Mouse (Mus musculus) neural tube, embryonic 11.5 days (tissue): ENCODE measurements around the gene C130032M10Rik. TPM values are rescaled to one million over a fixed set of nuclear protein-coding genes. Genes with fewer than 3 reads are reported as not detected.

ENCODE experiments used
- ATAC-seq: fragments of 200-750 bp; cut with Nextera tagmentation; 2 replicates; pipeline ENCODE4 v1.8.0; 2017; ENCODE audit warnings: moderate number of reproducible peaks, mild to moderate bottlenecking, moderate TSS enrichment, moderate library complexity; ENCODE audit not compliant: insufficient read depth, low FRiP score, low TSS enrichment
- DNase-seq: peaks from one replicate; pipeline ENCODE4 v3.0.0-alpha.2; 2015; ENCODE audit warnings: low spot score
- H3K27ac ChIP-seq: fragments of 300-500 bp; sonication (generic); 2 replicates; pipeline ENCODE4 v1.5.1; 2014; ENCODE audit warnings: low read depth, mild to moderate bottlenecking, low read length
- H3K27me3 ChIP-seq: fragments of 300-500 bp; sonication (generic); 2 replicates; pipeline ENCODE4 v1.6.1; 2014; ENCODE audit warnings: mild to moderate bottlenecking, low read length, mixed read lengths; ENCODE audit not compliant: control insufficient read depth, insufficient read depth
- H3K36me3 ChIP-seq: fragments of 300-500 bp; sonication (generic); 2 replicates; pipeline ENCODE4 v1.6.1; 2014; ENCODE audit warnings: mild to moderate bottlenecking, low read length, moderate library complexity, mixed read lengths; ENCODE audit not compliant: control insufficient read depth, insufficient read depth
- H3K4me1 ChIP-seq: fragments of 300-500 bp; sonication (generic); 2 replicates; pipeline ENCODE4 v1.6.1; 2014; ENCODE audit warnings: low read length, mixed read lengths; ENCODE audit not compliant: control insufficient read depth, insufficient read depth
- H3K4me2 ChIP-seq: fragments of 300-500 bp; sonication (generic); 2 replicates; pipeline ENCODE4 v1.6.1; 2014; ENCODE audit warnings: low read depth, mild to moderate bottlenecking, moderate library complexity
- H3K4me3 ChIP-seq: fragments of 300-500 bp; sonication (generic); 2 replicates; pipeline ENCODE4 v1.5.1; 2014; ENCODE audit warnings: low read depth, low read length
- H3K9ac ChIP-seq: fragments of 300-500 bp; sonication (generic); 2 replicates; pipeline ENCODE4 v1.6.1; 2014; ENCODE audit warnings: mild to moderate bottlenecking, low read length
- H3K9me3 ChIP-seq: fragments of 300-500 bp; sonication (generic); 2 replicates; pipeline ENCODE4 v1.6.1; 2016; ENCODE audit warnings: low read length; ENCODE audit not compliant: control insufficient read depth
- WGBS: fragments of 180-500 bp; shearing (Covaris S2); extraction: QIAGEN DNeasy Blood & Tissue Kit; methylation state at CpG from one replicate; pipeline ENCODE4 v1.1.7; 2014; 5-methylcytosine and 5-hydroxymethylcytosine counted together
- polyA plus RNA-seq: library from polyadenylated mRNA; unstranded; fragments of >200 nt; fragmentation: Nextera tagmentation; extraction: Ambion mirVana; gene quantifications from 2 replicates; pipeline ENCODE4 v1.2.1, GENCODE M21; 2014

Gene C130032M10Rik
- polyA plus RNA-seq, 1 experiment from 2014 or later, result not detected

DNA sequence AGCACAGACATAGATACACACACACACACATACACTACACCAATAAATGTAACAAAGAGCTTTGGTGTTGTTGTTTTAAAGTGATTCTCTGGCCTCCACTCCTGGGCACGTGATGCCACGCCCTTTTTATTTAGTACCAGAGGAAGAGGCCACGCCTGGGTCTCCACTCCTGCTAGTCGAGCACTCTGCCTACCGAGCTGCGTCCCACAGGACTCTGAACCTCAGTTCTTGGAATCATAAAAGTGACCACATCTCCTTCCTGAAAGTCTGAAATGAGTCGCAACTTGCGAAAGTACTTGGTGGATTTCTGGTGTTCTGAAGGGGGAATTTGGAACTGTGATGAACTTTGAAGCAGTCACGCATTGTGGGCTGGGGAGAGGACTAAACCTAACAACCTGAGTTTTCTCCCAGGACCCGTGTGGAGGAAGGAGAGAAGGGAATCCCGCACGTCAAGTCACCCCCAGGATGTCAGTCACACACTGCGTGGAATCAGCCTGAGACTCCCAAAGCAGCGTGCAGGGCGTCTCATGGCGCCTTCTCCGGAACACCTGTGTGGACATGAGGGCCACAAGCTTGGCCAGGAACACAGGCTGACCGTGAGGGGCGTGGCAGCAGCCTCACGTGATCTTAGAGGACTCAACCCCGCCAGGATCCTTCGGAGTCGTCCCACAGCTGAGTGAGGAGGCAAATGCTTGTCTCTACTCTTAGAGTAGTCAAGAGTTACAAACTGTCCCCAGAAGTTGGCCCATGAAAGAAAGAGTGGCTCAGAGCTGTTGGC is 27.8 kb upstream of the C130032M10Rik start:
- WGBS, result 86% methylated on average over 23 of the region's 23 CpGs
- H3K27ac ChIP-seq, result no peak overlapping the region

DNA sequence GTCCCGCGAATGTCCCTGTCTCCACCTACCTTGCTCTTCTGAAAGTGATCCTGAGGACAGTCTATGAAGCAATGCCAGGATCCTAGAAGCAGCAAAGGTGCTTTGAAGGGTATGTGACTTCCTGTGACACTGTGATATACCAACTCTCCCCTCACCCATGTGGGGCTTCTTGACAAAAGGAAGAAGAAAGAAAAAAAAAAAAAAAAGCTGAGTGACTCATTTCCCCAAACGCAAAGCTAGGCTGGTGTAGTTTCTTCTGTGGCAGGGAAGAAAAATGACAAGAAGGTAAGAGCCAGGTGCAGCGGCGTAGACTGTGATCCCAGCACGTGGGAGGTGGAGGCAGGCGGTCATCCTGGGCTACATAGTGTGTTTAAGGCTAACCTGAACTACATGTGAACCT is 19.0 kb upstream of the C130032M10Rik start:
- H3K4me3 ChIP-seq, result no peak overlapping the region
- H3K27ac ChIP-seq, result no peak overlapping the region
- H3K27me3 ChIP-seq, result no peaks in the 10 kb centered on the region
- H3K4me1 ChIP-seq, result no peaks in the 10 kb centered on the region
- WGBS, result 90% methylated on average over 7 of the region's 7 CpGs
- H3K9ac ChIP-seq, result no peak overlapping the region
- DNase-seq (no peak), ATAC-seq (no peak)
- no peaks in the 10 kb centered on the region for H3K36me3 ChIP-seq
- H3K9me3 ChIP-seq, result no peaks in the 10 kb centered on the region
- H3K4me2 ChIP-seq, result no peak overlapping the region

More for the DNA sequence above, 27.8 kb upstream of the C130032M10Rik start:
- DNase-seq (no peak), ATAC-seq (no peak)
- H3K4me2 ChIP-seq, result no peak overlapping the region
- H3K4me3 ChIP-seq, result no peak overlapping the region
- no peak overlapping the region for H3K9ac ChIP-seq
- no peaks in the 10 kb centered on the region for H3K4me1 ChIP-seq
- no peaks in the 10 kb centered on the region for H3K9me3 ChIP-seq
- no peaks in the 10 kb centered on the region for H3K27me3 ChIP-seq
- no peaks in the 10 kb centered on the region for H3K36me3 ChIP-seq

DNA sequence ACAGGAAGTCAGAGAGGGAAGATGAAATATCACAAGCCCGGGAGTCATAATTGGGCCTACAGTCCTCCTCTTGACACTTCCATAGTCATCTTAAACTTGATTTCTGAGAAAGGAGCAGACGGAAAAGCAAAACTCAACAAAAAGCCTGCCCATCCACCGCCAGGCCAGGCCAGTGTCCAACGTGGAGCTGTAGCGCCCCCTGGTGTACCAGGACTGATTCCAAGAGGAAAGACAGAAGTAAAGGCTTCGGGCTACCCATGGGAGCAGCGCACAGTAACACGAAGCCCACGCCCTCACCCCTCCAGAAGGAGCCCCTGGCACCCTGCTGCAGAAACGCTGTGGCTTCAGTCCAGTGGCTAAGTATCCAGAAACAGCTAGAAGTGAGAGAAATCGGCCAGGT is 17.3 kb upstream of the C130032M10Rik start:
- whole genome bisulfite sequencing, result 12% methylated on average over 11 of the region's 11 CpGs
- no peak overlapping the region for H3K9ac ChIP-seq
- H3K27ac ChIP-seq, result no peak overlapping the region
- ATAC-seq, result peak; percentile 60; the same call in 1 of the 2 replicates
- H3K4me3 ChIP-seq, result no peak overlapping the region
- DNase-seq, result peak; percentile 90
- no peaks in the 10 kb centered on the region for H3K4me1 ChIP-seq
- H3K36me3 ChIP-seq, result no peaks in the 10 kb centered on the region
- H3K27me3 ChIP-seq, result no peaks in the 10 kb centered on the region
- H3K9me3 ChIP-seq, result no peaks in the 10 kb centered on the region
- H3K4me2 ChIP-seq, result peak overlapping the region; percentile 19; the same call in 1 of the 2 replicates

DNA sequence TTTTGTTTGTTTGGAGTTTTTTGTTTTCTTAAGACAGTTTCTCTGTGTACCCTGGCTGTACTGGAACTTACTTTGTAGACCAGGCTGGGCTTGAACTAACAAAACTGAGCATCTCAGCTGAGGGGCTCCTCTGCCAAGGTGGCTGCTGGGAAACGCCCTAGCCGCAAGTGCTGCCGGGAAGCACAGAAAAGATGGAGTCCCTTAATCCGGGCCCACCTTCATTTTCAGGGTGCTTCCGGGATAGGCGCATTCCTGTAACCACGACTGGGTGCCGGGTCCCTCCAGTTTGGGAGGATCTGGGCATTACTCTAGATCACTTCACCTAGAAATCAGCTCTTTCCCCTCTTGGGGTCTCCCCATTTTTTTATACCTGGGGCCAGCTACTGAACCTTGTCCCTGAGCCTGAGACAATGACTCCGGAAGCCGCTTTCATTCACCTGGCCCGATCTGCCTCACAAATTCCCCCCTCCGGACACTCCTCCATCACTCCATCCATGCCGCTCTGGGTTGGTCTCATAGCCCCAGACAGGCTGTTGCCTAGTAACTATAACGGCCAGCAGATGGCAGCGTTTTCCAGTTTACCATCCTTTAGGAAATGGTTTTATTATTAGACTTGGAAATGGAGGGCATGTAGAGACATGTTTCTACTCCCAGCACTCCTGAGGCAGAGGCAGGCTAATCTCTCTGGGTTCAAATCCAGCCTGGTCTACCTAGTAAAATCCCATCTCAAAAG is 15.5 kb upstream of the C130032M10Rik start:
- Histone ChIP-seq H3K9me3 (no peaks in the 10 kb centered on the region), H3K27me3 (no peaks in the 10 kb centered on the region), H3K4me1 (no peaks in the 10 kb centered on the region), H3K4me2 (0 out of 2 replicates have a peak overlapping the region, but pooled peaks have one; percentile 12), H3K4me3 (no peak overlapping the region), H3K27ac (no peak overlapping the region), H3K9ac (no peak overlapping the region), H3K36me3 (no peaks in the 10 kb centered on the region)
- ATAC-seq, result peak; percentile 69; the same call in 1 of the 2 replicates
- peak; percentile 74 for DNase-seq
- 19% methylated on average over 15 of the region's 15 CpGs for WGBS

DNA sequence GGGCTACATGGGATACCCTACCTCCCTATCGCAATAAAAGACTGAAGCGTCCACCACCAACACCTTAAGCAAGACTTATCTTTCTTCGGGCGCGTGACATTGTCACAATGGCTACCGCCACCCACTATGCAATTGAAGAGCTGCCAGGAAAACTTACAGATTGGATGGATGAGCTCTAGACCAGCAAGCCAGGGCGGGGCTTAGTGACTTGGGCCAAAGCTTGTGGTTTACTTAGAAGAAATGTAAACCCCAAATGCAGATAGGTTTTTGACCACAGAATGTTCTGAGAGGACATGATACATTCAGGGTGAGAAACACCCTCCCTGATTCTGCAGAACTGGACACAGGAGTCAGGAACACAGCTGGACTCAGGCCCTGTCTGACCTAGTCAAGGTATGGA is 14.4 kb upstream of the C130032M10Rik start:
- Histone ChIP-seq H3K27me3 (no peaks in the 10 kb centered on the region), H3K4me2 (no peak overlapping the region), H3K27ac (no peak overlapping the region), H3K4me3 (no peak overlapping the region), H3K36me3 (no peaks in the 10 kb centered on the region), H3K4me1 (no peaks in the 10 kb centered on the region), H3K9ac (no peak overlapping the region), H3K9me3 (no peaks in the 10 kb centered on the region)
- DNase-seq (no peak), ATAC-seq (no peak)
- WGBS, result 96% methylated on average over 7 of the region's 7 CpGs

DNA sequence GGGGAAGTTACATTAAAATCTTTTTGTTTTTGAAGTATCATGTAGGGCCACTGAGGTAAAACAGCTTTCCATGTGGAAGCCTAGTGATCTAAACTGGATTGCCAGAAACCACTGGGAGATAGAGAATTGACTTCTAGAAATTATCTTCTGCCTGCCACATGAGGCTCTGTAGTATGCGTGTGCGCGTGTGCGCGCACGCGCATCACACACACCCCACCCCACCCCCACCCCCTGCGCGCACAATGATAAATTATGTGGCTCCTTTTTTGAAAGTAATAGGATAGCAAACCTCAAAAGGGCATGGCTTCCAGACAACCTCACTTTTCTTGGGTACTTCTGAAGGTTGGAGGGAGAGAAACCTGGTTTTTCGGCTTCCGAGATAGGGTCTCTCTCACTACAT is 13.6 kb upstream of the C130032M10Rik start:
- H3K4me3 ChIP-seq, result no peak overlapping the region
- no peaks in the 10 kb centered on the region for H3K27me3 ChIP-seq
- no peak overlapping the region for H3K27ac ChIP-seq
- WGBS, result 96% methylated on average over 11 of the region's 11 CpGs
- ATAC-seq, result no peak
- no peaks in the 10 kb centered on the region for H3K4me1 ChIP-seq
- no peak overlapping the region for H3K4me2 ChIP-seq
- no peaks in the 10 kb centered on the region for H3K9me3 ChIP-seq
- no peak overlapping the region for H3K9ac ChIP-seq
- DNase-seq, result no peak
- H3K36me3 ChIP-seq, result no peaks in the 10 kb centered on the region

DNA sequence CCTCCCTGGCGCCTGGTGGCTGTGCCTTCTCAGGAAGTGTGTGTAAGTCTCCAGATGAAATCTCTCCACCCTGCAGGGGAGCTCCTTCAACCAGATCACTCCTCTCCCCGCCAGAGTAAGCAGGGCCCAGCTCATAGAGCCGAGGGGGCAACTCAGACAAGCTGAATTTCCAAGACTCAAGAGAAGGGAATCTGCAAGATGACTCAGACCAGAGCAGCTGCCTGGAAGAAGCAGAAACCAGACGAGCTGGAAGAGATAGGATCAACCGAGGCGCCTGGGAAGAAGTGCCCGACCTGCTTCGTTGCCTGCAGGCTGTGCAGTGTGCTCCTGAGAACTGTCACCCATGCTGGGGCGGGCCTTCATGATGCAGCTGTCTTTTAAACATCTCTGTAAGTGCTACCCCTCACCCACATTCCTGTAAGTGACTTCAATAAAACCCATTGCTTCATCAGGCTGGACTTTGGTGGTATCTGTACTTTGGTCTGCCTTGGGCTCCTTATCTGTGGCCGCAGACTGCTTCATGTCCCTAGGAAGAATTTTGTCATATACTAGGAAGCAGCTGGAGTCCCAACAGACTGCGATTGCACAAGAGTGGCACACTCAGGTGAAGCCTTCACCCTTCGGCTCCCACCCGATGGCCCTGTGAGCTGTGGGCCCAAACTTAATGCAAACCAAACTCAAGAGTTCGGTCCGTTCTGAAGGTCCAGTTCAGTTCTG is 12.6 kb upstream of the C130032M10Rik start:
- no peaks in the 10 kb centered on the region for H3K27me3 ChIP-seq
- no peak overlapping the region for H3K4me2 ChIP-seq
- H3K36me3 ChIP-seq, result no peaks in the 10 kb centered on the region
- H3K9ac ChIP-seq, result no peak overlapping the region
- DNase-seq (no peak), ATAC-seq (no peak)
- no peak overlapping the region for H3K27ac ChIP-seq
- no peaks in the 10 kb centered on the region for H3K9me3 ChIP-seq
- 78% methylated on average over 15 of the region's 15 CpGs for WGBS
- no peaks in the 10 kb centered on the region for H3K4me1 ChIP-seq
- no peak overlapping the region for H3K4me3 ChIP-seq

DNA sequence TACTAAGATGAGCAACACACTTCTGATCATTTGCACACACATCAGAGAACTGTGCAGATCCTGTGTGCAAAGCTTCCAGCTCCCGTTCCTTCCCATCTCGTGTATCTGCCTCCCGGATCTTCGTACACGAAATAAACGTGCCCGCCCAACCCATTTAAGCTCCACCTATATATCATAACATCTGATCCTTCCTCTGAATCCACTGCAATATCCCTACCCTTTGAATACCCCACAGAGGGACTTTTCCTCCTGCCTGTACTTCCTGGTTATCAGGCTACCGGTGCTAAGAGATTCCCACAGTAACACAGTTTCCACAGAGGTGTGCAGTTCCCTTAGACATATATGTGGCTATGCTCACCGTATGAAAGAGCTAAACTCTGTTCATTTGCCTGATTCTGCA is 10.7 kb upstream of the C130032M10Rik start, which contains the start of gene Ccr4:
TSS of gene Ccr4 (minus strand) at position 101 of the 400 bp plus-strand sequence.
- Histone ChIP-seq H3K4me3 (no peak within 1 kb of the TSS), H3K27ac (no peak within 1 kb of the TSS), H3K27me3 (no peaks in the 10 kb centered on the region), H3K4me2 (no peak within 1 kb of the TSS), H3K36me3 (peaks cover 5% of the 10 kb centered on the region), H3K9ac (no peak within 1 kb of the TSS), H3K9me3 (no peaks in the 10 kb centered on the region), H3K4me1 (no peaks in the 10 kb centered on the region)
- DNase-seq, result no peak
- 85% methylated on average over 9 of the region's 9 CpGs for WGBS
- ATAC-seq, result no peak
